Mouse (Mus musculus): ENCODE results near the gene Zc3h18.

Gene Zc3h18

GRCm38 (mm10) chr8:122436146-122436545, 59.7 kb downstream of the Zc3h18 start:
- DNase-seq (ENCODE audit: low read depth) = no peak

GRCm38 (mm10) chr8:122436586-122437125, 60.2 kb downstream of the Zc3h18 start:
- no peak for DNase-seq (ENCODE audit: low read depth)

DNA sequence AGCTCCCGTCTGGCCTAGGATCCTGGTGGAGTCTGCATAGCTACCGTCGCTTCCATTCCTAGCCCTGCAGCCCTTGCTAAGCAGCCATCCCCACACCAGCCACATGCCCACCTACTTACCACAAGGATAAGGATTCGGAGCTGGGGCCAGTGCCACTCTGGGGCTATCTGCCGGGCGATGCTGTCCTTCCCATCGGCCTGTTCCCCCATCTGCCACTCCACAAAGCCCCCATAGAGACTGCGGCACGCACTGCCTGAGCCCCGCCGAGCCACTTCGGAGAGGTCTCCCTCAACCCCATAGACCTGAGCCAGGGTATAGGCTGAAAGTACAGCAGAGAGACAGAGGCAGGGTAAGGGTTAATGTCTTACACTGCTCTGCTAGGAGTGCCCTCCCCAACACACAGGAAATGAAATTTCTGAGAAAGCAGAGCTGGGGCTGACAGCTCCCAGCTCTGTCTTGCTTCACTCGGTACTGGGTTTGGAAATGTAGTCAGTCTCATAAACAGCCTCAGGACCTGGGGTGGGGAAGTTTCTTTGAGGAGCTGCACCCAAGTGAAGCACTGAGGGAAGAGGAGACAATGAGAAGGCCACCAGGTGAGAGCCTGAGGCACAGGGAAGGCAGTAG, 61.4 kb downstream of the Zc3h18 start:
- peak; percentile 38 for DNase-seq (ENCODE audit: low read depth)

DNA sequence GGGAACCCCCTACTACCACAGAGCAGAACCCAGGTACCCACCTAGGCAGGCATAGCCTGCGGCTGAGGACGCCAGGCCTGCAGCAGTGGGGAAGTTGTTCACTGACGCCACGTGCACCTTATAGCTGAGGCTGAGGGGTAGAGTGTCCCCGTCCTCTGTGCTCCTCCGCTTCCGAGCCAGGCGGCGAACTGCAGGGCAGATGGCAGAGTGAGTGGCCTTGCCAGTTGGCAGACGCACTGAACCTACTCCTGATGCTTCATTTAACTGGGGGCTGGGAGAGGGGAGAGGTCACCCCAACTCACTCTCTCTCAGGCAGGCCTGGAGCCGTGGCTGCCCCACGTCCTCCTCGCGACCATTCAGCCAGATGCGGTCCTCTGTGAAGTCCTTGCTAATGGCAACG, 62.9 kb downstream of the Zc3h18 start:
- no peak for DNase-seq (ENCODE audit: low read depth)

GRCm38 (mm10) chr8:122441326-122441725, 64.9 kb downstream of the Zc3h18 start:
- no peak for DNase-seq (ENCODE audit: low read depth)

- no peak for DNase-seq (ENCODE audit: low read depth)
Measured at GRCm38 (mm10) chr8:122442356-122442755, 65.9 kb downstream of the Zc3h18 start.

- DNase-seq (ENCODE audit: low read depth) = no peak
Measured at GRCm38 (mm10) chr8:122442781-122443180, 66.4 kb downstream of the Zc3h18 start.

DNA sequence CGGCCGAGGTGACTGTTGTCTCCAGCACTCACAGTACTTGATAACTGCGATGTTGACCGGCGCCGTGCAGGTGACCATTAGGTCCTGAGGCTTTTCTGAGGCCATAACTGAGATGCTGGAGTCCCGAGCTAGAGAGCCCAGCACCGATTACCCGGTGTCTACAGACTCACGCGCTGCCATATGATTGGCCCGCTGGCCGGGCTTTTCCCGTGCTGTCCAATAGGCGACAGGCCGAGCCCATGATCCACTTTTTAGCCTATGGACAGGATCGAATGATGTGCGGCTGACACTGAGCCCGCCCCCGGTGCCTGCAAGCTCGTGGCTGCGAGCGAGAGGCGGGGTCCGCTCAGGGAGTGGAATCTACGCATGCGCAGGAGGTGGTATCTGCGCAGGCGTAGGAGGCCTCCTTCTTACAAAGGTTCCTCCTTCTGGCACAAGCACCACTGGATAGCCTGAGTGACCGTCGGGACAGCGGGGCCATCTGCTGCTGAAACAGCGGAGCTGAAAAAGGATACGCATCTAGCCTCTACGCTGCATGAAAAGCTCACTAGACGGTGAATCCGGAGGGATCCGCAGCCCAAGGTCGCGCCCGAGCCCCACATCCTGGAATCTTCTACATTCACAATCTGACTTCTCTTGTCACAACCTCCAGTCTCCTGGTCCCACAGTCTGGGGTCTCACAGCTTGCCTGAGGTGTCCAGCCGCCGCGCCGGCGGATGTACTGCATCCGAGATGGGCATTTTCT, 67.0 kb downstream of the Zc3h18 start, which contains the start of gene Mvd:
Gene Mvd (minus strand): TSS at position 161 of the 745 bp plus-strand sequence.
- DNase-seq (ENCODE audit: low read depth) = peak; percentile 99

GRCm38 (mm10) chr8:122444058-122444748, 67.8 kb downstream of the Zc3h18 start:
- DNase-seq (ENCODE audit: low read depth) = peak; percentile 90

DNA sequence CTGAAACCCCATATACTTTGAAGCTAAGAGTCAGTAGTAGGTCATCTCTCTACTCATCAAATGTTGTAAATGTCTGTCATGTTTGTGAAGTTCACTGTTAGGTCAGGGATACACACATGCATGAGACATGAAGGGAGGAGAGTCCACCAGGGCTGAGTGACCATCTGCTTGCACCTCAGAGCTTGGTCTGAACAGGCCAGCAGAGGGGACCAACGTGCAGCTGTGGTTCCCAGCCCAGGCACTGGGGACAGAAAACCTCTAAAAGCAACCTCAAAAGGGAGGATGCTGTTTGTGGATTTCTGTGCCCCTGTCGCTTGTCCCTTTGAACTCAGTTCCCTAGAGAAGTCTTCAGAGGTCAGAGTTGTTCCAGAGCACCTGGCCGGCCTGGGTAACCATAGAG, 68.8 kb downstream of the Zc3h18 start:
- DNase-seq (ENCODE audit: low read depth) = peak; percentile 62

- DNase-seq (ENCODE audit: low read depth) = no peak
Measured at GRCm38 (mm10) chr8:122451161-122451703, 74.8 kb downstream of the Zc3h18 start.

- DNase-seq (ENCODE audit: low read depth) = no peak
Measured at GRCm38 (mm10) chr8:122452154-122452553, 75.7 kb downstream of the Zc3h18 start.

- peak; percentile 49 for DNase-seq (ENCODE audit: low read depth)
Measured at GRCm38 (mm10) chr8:122454409-122454808, 78.0 kb downstream of the Zc3h18 start.

GRCm38 (mm10) chr8:122457171-122457570, 80.8 kb downstream of the Zc3h18 start:
- no peak for DNase-seq (ENCODE audit: low read depth)

DNA sequence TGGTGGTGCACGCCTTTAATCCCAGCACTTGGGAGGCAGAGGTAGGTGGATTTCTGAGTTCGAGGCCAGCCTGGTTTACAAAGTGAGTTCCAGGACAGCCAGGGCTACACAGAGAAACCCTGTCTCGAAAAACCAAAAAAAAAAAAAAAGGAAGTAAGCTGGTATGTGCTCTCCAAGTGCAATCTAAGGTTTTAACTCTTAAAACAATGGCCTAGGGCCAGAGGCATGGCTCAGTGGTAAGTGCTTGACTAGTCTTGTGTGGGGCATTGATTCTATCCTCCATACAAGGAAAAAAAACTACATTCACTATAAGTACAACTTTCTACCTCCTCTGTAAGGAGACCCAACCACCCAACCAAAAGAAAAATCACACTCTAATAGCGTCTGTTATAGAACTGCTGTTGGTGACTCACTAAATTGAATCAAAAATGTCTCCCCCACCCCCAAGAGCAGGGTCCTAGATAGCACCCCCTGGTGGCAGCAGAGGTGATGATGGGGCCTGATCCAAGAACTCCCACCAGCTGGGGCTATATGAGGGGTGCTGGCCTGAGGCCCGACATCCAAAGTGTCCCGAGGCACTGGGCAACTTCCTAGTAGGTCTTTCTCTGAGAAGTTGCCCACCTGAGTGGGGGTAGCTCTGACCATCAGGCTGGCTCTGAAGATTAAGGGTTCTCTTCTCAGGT, 83.0 kb downstream of the Zc3h18 start:
- no peak for DNase-seq (ENCODE audit: low read depth)

DNA sequence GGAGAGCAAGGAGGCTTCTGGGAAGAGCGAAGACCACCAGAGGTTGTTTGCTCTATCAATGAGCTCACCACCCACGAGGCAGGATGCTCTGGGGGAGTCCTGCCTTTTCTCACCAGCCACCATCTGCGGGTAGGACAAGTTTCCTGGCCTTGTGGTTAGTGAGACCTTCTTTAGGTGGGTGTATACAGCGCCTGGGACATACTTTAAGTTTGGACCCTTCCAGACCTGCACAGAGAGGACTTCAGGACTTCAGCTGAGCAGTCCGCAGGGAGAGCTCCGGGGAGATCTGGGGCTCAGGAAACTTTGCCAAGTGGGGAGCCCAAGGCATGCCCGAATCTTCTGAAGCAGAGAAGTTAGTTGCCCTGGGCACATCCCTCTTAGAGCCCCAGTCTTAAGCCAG, 83.6 kb downstream of the Zc3h18 start:
- DNase-seq (ENCODE audit: low read depth) = no peak

- peak; percentile 57 for DNase-seq (ENCODE audit: low read depth)
Measured at GRCm38 (mm10) chr8:122460524-122461472, 84.4 kb downstream of the Zc3h18 start, which contains the start of gene Snai3. Gene Snai3, minus strand, starts transcription at chr8:122460733.

DNA sequence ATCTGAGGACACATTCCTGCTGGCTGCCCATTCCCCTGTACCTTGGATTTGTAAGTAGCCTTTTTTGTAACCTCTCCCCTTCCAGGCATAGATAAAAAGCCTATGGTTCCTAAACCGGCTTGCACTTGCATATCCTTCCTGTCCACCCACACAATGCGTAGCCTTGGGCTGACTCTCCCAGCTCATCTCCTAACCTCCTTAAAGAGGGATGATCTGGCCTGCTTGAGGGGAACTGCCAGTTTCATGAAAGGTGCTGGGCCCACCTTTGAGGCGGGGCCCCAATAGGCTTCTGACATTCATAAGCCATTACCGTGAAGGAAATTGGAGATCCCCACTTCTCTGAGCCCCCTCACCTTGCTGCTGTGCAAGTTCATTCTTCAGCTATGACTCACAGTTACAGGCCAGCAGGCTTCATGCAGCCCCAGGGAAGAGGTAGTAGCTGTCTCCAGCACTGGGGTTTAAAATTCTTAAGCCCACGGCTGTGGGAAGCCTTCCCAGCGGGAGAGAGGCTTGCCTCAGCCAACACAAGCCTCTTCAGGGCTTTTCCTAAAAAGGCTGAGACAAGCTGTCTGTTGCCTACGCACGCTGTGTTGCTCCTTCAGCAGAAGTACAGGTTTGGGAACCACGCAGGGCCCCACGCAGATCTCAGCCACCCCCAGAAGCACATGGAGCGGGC, 85.2 kb downstream of the Zc3h18 start:
- peak; percentile 24 for DNase-seq (ENCODE audit: low read depth)

- DNase-seq (ENCODE audit: low read depth) = no peak
Measured at GRCm38 (mm10) chr8:122462510-122462909, 86.1 kb downstream of the Zc3h18 start.

Data from 416B (cell line).